Mouse (Mus musculus) myocyte (in vitro differentiated cells): ENCODE measurements around the gene Aven. TPM values are rescaled to one million over a fixed set of nuclear protein-coding genes. Genes with fewer than 3 reads are reported as not detected.

Source experiments
- H3K27me3 ChIP-seq: one replicate; pipeline ENCODE4 v1.6.1; 2011; ENCODE audit not compliant: control insufficient read depth, insufficient read depth, insufficient read length
- H3K36me3 ChIP-seq: one replicate; pipeline ENCODE4 v1.6.1; 2011; ENCODE audit not compliant: control insufficient read depth, insufficient read depth
- H3K4me2 ChIP-seq: one replicate; pipeline ENCODE4 v1.6.1; 2011; ENCODE audit warnings: low read depth, control low read depth
- H3K4me3 ChIP-seq: one replicate; pipeline ENCODE4 v1.5.1; 2011; ENCODE audit warnings: mild to moderate bottlenecking, control low read depth, moderate library complexity
- H3K79me2 ChIP-seq: one replicate; pipeline ENCODE4 v1.6.1; 2011; ENCODE audit not compliant: control insufficient read depth, insufficient read depth
- H3ac ChIP-seq: one replicate; pipeline ENCODE4 v1.6.1; 2011; ENCODE audit not compliant: control insufficient read depth, insufficient read length
- CEBPB ChIP-seq: IDR thresholded peaks from 2 replicates; pipeline ENCODE4 v1.6.1; 2011; ENCODE audit warnings: mild to moderate bottlenecking, moderate library complexity; ENCODE audit not compliant: poor library complexity, insufficient read depth, severe bottlenecking
- E2F4 ChIP-seq: IDR thresholded peaks from one replicate; pipeline ENCODE4 v1.6.1; 2011; ENCODE audit warnings: mild to moderate bottlenecking, control low read depth, moderate library complexity; ENCODE audit not compliant: insufficient read depth
- MAX ChIP-seq: IDR thresholded peaks from one replicate; pipeline ENCODE4 v1.6.1; 2011; ENCODE audit warnings: low read depth, mild to moderate bottlenecking, control low read depth
- MYOD1 ChIP-seq, 3 experiments: IDR thresholded peaks; one replicate each; pipeline ENCODE4 v1.6.1; 2011; ENCODE audit warnings: control low read depth in 2 of 3, low read depth in 2 of 3, mild to moderate bottlenecking in 2 of 3, moderate library complexity in 1 of 3; ENCODE audit not compliant: insufficient read length in 2 of 3, control insufficient read depth in 1 of 3
- MYOG ChIP-seq, 3 experiments: IDR thresholded peaks; one replicate each; pipeline ENCODE4 v1.6.1; 2011; ENCODE audit warnings: control low read depth in 2 of 3, low read depth in 2 of 3, mild to moderate bottlenecking in 2 of 3; ENCODE audit not compliant: insufficient read length in 2 of 3, control insufficient read depth in 1 of 3, insufficient read depth in 1 of 3
- POLR2A ChIP-seq: IDR thresholded peaks from one replicate; pipeline ENCODE4 v1.6.1; 2011; ENCODE audit warnings: low read depth, mild to moderate bottlenecking, control low read depth, moderate library complexity; ENCODE audit not compliant: insufficient read length
- POLR2AphosphoS2 ChIP-seq: IDR thresholded peaks from one replicate; pipeline ENCODE4 v1.6.1; 2011; ENCODE audit warnings: low read depth, control low read depth; ENCODE audit not compliant: insufficient read length
- REST ChIP-seq: IDR thresholded peaks from one replicate; pipeline ENCODE4 v1.6.1; 2011; ENCODE audit warnings: mild to moderate bottlenecking, control low read depth, moderate library complexity; ENCODE audit not compliant: insufficient read depth, insufficient read length
- SRF ChIP-seq: IDR thresholded peaks from one replicate; pipeline ENCODE4 v1.6.1; 2011; ENCODE audit warnings: low read depth; ENCODE audit not compliant: control insufficient read depth, insufficient read length
- TCF12 ChIP-seq: IDR thresholded peaks from one replicate; pipeline ENCODE4 v1.6.1; 2011; ENCODE audit warnings: mild to moderate bottlenecking, control low read depth; ENCODE audit not compliant: poor library complexity, insufficient read depth, severe bottlenecking
- TCF3 ChIP-seq: IDR thresholded peaks from one replicate; pipeline ENCODE4 v1.6.1; 2011; ENCODE audit warnings: low read depth, control low read depth; ENCODE audit not compliant: insufficient read length
- USF1 ChIP-seq: IDR thresholded peaks from one replicate; pipeline ENCODE4 v1.6.1; 2011; ENCODE audit warnings: low read depth, mild to moderate bottlenecking, control low read depth, moderate library complexity
- polyA plus RNA-seq: library from polyadenylated mRNA; unstranded; fragments of >200 nt; fragmentation: generic; extraction: Trizol; gene quantifications from one replicate; pipeline ENCODE4 v1.2.1, GENCODE M21; 2012; ENCODE audit warnings: missing spikeins

Aven gene
- polyA plus RNA-seq, 1 experiment: 11.8 TPM

GRCm38 (mm10) chr2:112567786-112568185 lies 75.0 kb downstream of the Aven start:
- no peaks in the 10 kb centered on the region for H3K79me2 ChIP-seq
- H3K4me2 ChIP-seq: no peak overlapping the region
- no peak for TF ChIP-seq CEBPB
- no peak for TF ChIP-seq USF1
- no peak for TF ChIP-seq E2F4
- no peak for TF ChIP-seq MYOG (IDR thresholded peaks at IDR 0.05; ENCODE audit: control insufficient read depth in 1 of 3, insufficient read depth in 1 of 3, insufficient read length in 2 of 3, low read depth in 2 of 3)
- TF ChIP-seq TCF12: no peak
- no peak for TF ChIP-seq TCF3
- TF ChIP-seq POLR2A: no peak
- no peak for TF ChIP-seq POLR2AphosphoS2
- TF ChIP-seq SRF: no peak
- TF ChIP-seq MYOD1 (IDR thresholded peaks at IDR 0.05; ENCODE audit: control insufficient read depth in 1 of 3, insufficient read length in 2 of 3, low read depth in 2 of 3): no peak
- no peak for TF ChIP-seq REST
- no peaks in the 10 kb centered on the region for H3K36me3 ChIP-seq
- no peak overlapping the region for H3K4me3 ChIP-seq
- no peaks in the 10 kb centered on the region for H3K27me3 ChIP-seq
- no peak overlapping the region for H3ac ChIP-seq

- no peak for TF ChIP-seq TCF3
- no peak for TF ChIP-seq CEBPB
- TF ChIP-seq MYOD1 (IDR thresholded peaks at IDR 0.05; ENCODE audit: control insufficient read depth in 1 of 3, insufficient read length in 2 of 3, low read depth in 2 of 3): no peak
- no peak for TF ChIP-seq MAX
- no peak for TF ChIP-seq POLR2AphosphoS2
- no peak for TF ChIP-seq POLR2A
- TF ChIP-seq SRF: no peak
- TF ChIP-seq REST: no peak
- no peak for TF ChIP-seq MYOG (IDR thresholded peaks at IDR 0.05; ENCODE audit: control insufficient read depth in 1 of 3, insufficient read depth in 1 of 3, insufficient read length in 2 of 3, low read depth in 2 of 3)
- no peak for TF ChIP-seq USF1
- TF ChIP-seq TCF12: no peak
- no peak for TF ChIP-seq E2F4
- Histone ChIP-seq H3K4me3 (no peak overlapping the region), H3K36me3 (no peaks in the 10 kb centered on the region), H3K79me2 (no peaks in the 10 kb centered on the region), H3K4me2 (no peak overlapping the region), H3K27me3 (no peaks in the 10 kb centered on the region), H3ac (no peak overlapping the region)
These were observed 98.2 kb downstream of the Aven start for GRCm38 (mm10) chr2:112590985-112591384.

GRCm38 (mm10) chr2:112591451-112591871 lies 98.7 kb downstream of the Aven start:
- no peaks in the 10 kb centered on the region for H3K36me3 ChIP-seq
- H3K79me2 ChIP-seq: no peaks in the 10 kb centered on the region
- TF ChIP-seq MYOD1 (IDR thresholded peaks at IDR 0.05; ENCODE audit: control insufficient read depth in 1 of 3, insufficient read length in 2 of 3, low read depth in 2 of 3): no peak
- no peak for TF ChIP-seq CEBPB
- no peak for TF ChIP-seq SRF
- no peak for TF ChIP-seq POLR2AphosphoS2
- TF ChIP-seq USF1: no peak
- no peak for TF ChIP-seq REST
- TF ChIP-seq MAX: no peak
- TF ChIP-seq MYOG (IDR thresholded peaks at IDR 0.05; ENCODE audit: control insufficient read depth in 1 of 3, insufficient read depth in 1 of 3, insufficient read length in 2 of 3, low read depth in 2 of 3): no peak
- no peak for TF ChIP-seq TCF3
- no peak for TF ChIP-seq TCF12
- no peak for TF ChIP-seq POLR2A
- TF ChIP-seq E2F4: no peak
- H3K4me3 ChIP-seq: no peak overlapping the region
- H3K4me2 ChIP-seq: no peak overlapping the region
- no peaks in the 10 kb centered on the region for H3K27me3 ChIP-seq
- H3ac ChIP-seq: no peak overlapping the region

- H3K36me3 ChIP-seq: no peaks in the 10 kb centered on the region
- no peaks in the 10 kb centered on the region for H3K79me2 ChIP-seq
- no peaks in the 10 kb centered on the region for H3K27me3 ChIP-seq
- no peak overlapping the region for H3K4me3 ChIP-seq
- no peak overlapping the region for H3K4me2 ChIP-seq
- TF ChIP-seq POLR2A: no peak
- TF ChIP-seq REST: no peak
- no peak for TF ChIP-seq MYOG (IDR thresholded peaks at IDR 0.05; ENCODE audit: control insufficient read depth in 1 of 3, insufficient read depth in 1 of 3, insufficient read length in 2 of 3, low read depth in 2 of 3)
- no peak for TF ChIP-seq POLR2AphosphoS2
- TF ChIP-seq E2F4: no peak
- TF ChIP-seq MAX: no peak
- TF ChIP-seq SRF: no peak
- TF ChIP-seq MYOD1 (IDR thresholded peaks at IDR 0.05; ENCODE audit: control insufficient read depth in 1 of 3, insufficient read length in 2 of 3, low read depth in 2 of 3): no peak
- no peak for TF ChIP-seq TCF3
- no peak overlapping the region for H3ac ChIP-seq
These were observed 100.6 kb downstream of the Aven start for GRCm38 (mm10) chr2:112593322-112593721.
